Mouse (Mus musculus) G1E (cell line): ENCODE measurements around the gene Ablim2.

Experiments
- CTCF ChIP-seq: IDR thresholded peaks from 2 replicates; pipeline ENCODE4 v1.5.1; 2012; ENCODE audit warnings: low read depth, low read length, inconsistent platforms, mixed read lengths
- GATA1 ChIP-seq: IDR thresholded peaks from 2 replicates; pipeline ENCODE4 v1.6.1; 2012; ENCODE audit warnings: borderline replicate concordance, low read length, inconsistent platforms, mixed read lengths
- POLR2AphosphoS5 ChIP-seq: IDR thresholded peaks from 2 replicates; pipeline ENCODE4 v1.6.1; 2012; ENCODE audit warnings: low read depth, low read length, inconsistent platforms; ENCODE audit not compliant: insufficient replicate concordance
- TAL1 ChIP-seq: conservative IDR thresholded peaks from 2 replicates; pipeline ENCODE4 v1.6.1; 2012; ENCODE audit warnings: low read depth, low read length, inconsistent platforms, mixed read lengths

DNA sequence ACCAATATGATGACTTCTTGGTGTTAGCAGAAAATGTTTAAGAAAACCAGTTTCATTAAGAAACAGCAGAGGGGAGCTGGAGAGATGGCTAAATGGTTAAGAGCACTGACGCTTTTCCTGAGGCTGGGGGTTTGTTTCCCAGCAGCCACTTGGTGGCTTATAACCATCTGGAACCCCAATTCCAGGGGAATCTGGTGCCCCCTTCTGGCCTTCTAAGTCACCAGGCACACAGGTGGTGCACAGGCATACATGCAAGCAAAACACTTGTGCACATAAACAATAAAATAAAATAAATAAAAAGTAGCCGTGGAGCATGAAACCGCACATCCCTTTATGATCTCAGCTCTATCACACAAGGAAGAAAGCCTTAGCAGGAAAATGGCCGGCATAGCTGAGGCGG is 3.6 kb downstream of the Ablim2 start:
- TF ChIP-seq CTCF (no peak), GATA1 (no peak), TAL1 (no peak), POLR2AphosphoS5 (no peak)
